ENCODE assay signal across 8 mouse cellular contexts in genomic region chr10:63429785-63430305, GRCm38 (mm10). TPM values are rescaled to one million over a fixed set of nuclear protein-coding genes. Genes with fewer than 3 reads are reported as not detected.
A peak's percentile ranks its signal among the peaks of the same experiment; 100 is the strongest.
DNase-seq lines count a peak whose midpoint lies in the region; ATAC-seq and TF ChIP-seq lines count a peak whose summit lies in the region.

Gene Ctnna3 (plus strand): TSS chr10:63430098.

- peak within 1 kb of the TSS; percentile 56 for H3K9ac ChIP-seq in lung, postnatal 0 days (replicated peaks; ENCODE audit: low read depth)

- peak within 1 kb of the TSS; percentile 64 for H3K4me2 ChIP-seq in lung, postnatal 0 days (replicated peaks; ENCODE audit: low read depth, low read length)

- H3K9me3 ChIP-seq in hindbrain, embryonic 10.5 days = no peaks in the 10 kb centered on the region
- H3K9me3 ChIP-seq in lung, postnatal 0 days (ENCODE audit: low read length) = no peaks in the 10 kb centered on the region

- H3K36me3 ChIP-seq in hindbrain, embryonic 10.5 days = no peaks in the 10 kb centered on the region
- no peaks in the 10 kb centered on the region for H3K36me3 ChIP-seq in lung, postnatal 0 days (ENCODE audit: insufficient read depth, low read length)

- H3K27ac ChIP-seq in hindbrain, embryonic 10.5 days = peak within 1 kb of the TSS; percentile 93
- H3K27ac ChIP-seq in lung, postnatal 0 days (ENCODE audit: low read length) = peak within 1 kb of the TSS; percentile 79

- no peak for TF ChIP-seq EP300 in lung, postnatal 0 days (IDR thresholded peaks at IDR 0.05)

- H3K4me3 ChIP-seq in hindbrain, embryonic 10.5 days = peak within 1 kb of the TSS; percentile 78
- peak within 1 kb of the TSS; percentile 94 for H3K4me3 ChIP-seq in lung, postnatal 0 days (ENCODE audit: low read depth, low read length)

- WGBS in hindbrain, embryonic 10.5 days = under 1% methylated on average over 55 of the region's 55 CpGs
- under 1% methylated on average over 55 of the region's 55 CpGs for WGBS in lung, postnatal 0 days

- peak; percentile 94 for ATAC-seq in frontal cortex, adult (ENCODE audit: low TSS enrichment)
- peak; percentile 92 for ATAC-seq in lung, postnatal 0 days

- DNase-seq in MN1 (ENCODE audit: low spot score) = peak; percentile 95
- DNase-seq in cerebellum, adult 9-10 months = peak; percentile 93
- DNase-seq in hindbrain, embryonic 10.5 days (ENCODE audit: low spot score) = peak; percentile 91
- peak; percentile 95 for DNase-seq in layer of hippocampus, adult 9-11 months
- peak; percentile 95 for DNase-seq in lung, postnatal 0 days (ENCODE audit: low spot score)
- peak; percentile 70 for DNase-seq in ovary, postnatal 14 days (ENCODE audit: low spot score)
- peak; percentile 90 for DNase-seq in thymus, postnatal 25 days

- no peak for TF ChIP-seq CTCF in lung, postnatal 0 days (IDR thresholded peaks at IDR 0.05)

- H3K27me3 ChIP-seq in hindbrain, embryonic 10.5 days (ENCODE audit: insufficient read depth, poor library complexity, severe bottlenecking) = no peaks in the 10 kb centered on the region
- no peaks in the 10 kb centered on the region for H3K27me3 ChIP-seq in lung, postnatal 0 days (replicated peaks; ENCODE audit: insufficient read depth, low read length)

- H3K4me1 ChIP-seq in hindbrain, embryonic 10.5 days (replicated peaks) = 0 out of 2 replicates have a peak, but pooled peaks cover 9% of the 10 kb centered on the region
- H3K4me1 ChIP-seq in lung, postnatal 0 days (ENCODE audit: insufficient read depth, low read depth, low read length) = no peaks in the 10 kb centered on the region; the same call in 1 of the 2 replicates

RNA-seq across cellular contexts. Expression of gene Ctnna3, which starts in this region (rescaled TPM):
- polyA plus RNA-seq in hindbrain, embryonic 10.5 days (2016; fragmentation: Nextera tagmentation; extraction: Ambion mirVana) = 0.07 and 0.21 TPM in 2 replicates
- polyA plus RNA-seq in lung, postnatal 0 days (2015; fragmentation: Nextera tagmentation; extraction: Ambion mirVana) = 0.19 and 0.32 TPM in 2 replicates

Comparison
In these comparisons a context has a peak if more than half of its experiments do, and no peak if none do; other contexts are left out.
1. Peak in every context shown above with its lines: DNase-seq, ATAC-seq, H3K4me3 ChIP-seq and H3K27ac ChIP-seq.
2. Peak in DNase-seq, H3K4me3 ChIP-seq and H3K27ac ChIP-seq in hindbrain, embryonic 10.5 days; RNA of the gene not detected or under 1 TPM.
3. Peak in DNase-seq, ATAC-seq, H3K4me3 ChIP-seq, H3K27ac ChIP-seq, H3K9ac ChIP-seq and H3K4me2 ChIP-seq in lung, postnatal 0 days; RNA of the gene not detected or under 1 TPM.